Mouse (Mus musculus) thymus, postnatal 25 days (tissue): ENCODE results near the gene Gabra2.

Experiments
- DNase-seq: peaks from one replicate; pipeline ENCODE4 v3.0.0; 2022

Gabra2 gene

GRCm38 (mm10) chr5:71095725-71096607, at the start of gene Gabra2:
Gene Gabra2 (minus strand): TSS chr5:71095849.
- DNase-seq, result no peak

- DNase-seq, result no peak
Measured at GRCm38 (mm10) chr5:71136691-71137090, 41.0 kb upstream of the Gabra2 start.

- DNase-seq, result no peak
Measured at GRCm38 (mm10) chr5:71135840-71136239, 40.2 kb upstream of the Gabra2 start.

DNA sequence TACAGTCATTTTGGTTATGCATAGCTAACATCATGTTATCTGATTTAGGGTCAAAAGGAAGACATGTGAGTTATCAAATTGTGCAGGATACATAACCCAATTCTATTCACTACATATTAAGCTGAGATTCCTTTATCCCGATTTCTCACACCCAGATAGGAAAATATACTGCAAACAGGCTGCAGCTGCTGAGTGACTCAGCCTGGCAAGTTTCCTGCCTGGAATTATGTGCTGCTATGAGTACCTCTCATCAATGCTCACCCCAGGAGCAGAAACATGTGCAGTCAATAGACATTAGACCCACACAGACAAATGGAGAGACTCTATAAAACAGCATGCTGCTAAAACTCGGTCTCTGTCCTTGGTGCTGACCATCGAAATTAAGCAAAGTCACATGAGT, 32.1 kb upstream of the Gabra2 start:
- no peak for DNase-seq

GRCm38 (mm10) chr5:71115216-71115615, 19.6 kb upstream of the Gabra2 start:
- DNase-seq, result no peak

- no peak for DNase-seq
Measured at GRCm38 (mm10) chr5:71095180-71095579, 469 bp downstream of the Gabra2 start.

- DNase-seq, result no peak
Measured at GRCm38 (mm10) chr5:71094776-71095175, 873 bp downstream of the Gabra2 start.

DNA sequence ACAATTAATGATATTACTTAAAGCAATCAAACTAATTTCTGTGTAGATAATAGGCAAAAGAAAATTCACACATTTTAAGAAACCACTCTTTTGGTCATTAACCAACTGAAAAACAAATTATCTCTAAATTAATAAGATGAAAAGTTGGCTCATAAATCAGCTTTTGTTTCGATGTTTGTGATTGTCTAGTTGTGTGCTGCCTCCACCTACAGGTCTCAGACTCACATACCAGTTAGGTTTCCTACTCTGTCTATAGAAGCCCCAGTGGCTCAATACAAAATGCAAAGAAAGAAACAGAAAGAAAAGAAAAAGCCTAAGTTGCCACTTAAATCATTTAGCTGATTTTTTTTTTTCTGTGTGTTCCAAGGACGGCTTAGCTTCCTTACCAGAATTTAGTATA, 1.8 kb downstream of the Gabra2 start:
- no peak for DNase-seq

- DNase-seq, result no peak
Measured at GRCm38 (mm10) chr5:71092475-71092874, 3.2 kb downstream of the Gabra2 start.

DNA sequence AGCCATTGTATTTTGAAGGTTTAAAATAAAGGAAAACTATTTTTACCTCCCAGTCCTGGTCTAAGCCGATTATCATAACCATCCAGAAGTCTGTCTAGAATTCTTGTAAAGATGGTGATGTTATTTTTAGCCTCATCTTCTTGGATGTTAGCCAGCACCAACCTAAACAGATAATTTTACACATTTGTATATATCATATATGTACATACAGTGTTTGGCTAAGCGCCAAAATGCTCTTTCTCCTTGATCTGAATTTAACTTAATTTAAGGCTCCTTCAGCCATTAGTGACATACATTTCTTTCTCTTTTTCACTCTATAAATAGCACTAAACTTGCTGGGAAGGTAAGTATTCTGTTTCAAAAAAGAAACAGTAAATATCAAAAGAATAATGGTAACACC, 3.7 kb downstream of the Gabra2 start:
- DNase-seq, result no peak

GRCm38 (mm10) chr5:71078861-71079260, 16.8 kb downstream of the Gabra2 start:
- DNase-seq, result no peak

DNA sequence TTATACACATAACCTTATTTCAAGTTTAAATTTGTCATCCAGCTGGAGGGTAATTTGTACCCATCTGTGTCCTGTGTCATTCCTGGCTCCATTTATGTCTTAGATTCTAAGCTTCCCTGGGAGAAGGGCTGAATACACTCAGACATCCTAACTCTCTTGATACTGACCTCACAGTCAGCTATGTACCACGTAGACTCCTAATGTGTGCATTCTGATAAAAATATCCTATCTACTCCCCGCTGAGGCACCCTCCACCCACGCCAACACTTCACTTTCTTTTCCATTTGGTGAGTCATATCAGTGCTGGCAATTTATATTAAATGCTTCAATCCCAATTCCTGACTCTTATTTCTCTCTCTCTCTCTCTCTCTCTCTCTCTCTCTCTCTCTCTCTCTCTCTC, 34.0 kb downstream of the Gabra2 start:
- DNase-seq, result no peak

DNA sequence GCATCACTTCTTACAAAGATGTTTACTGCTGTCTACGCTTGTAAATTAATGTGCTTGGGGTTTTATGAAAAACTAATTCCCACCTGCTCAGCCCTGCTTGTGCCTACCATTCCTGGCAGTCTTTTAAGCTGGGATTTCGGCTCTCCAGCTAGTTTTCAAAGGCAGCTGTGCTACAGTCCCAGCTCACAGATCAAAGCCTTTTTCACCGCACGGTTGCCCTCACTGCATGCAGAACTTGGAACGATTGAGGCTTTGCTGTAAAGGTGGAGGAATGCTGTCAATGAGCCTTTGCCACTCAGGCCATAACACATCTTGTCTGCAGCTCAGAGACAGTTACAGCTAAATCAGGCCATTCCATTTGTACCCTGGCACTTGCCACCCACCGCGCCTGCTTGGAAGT, 37.6 kb downstream of the Gabra2 start:
- DNase-seq, result no peak

GRCm38 (mm10) chr5:71037352-71037751, 58.3 kb downstream of the Gabra2 start:
- no peak for DNase-seq

DNA sequence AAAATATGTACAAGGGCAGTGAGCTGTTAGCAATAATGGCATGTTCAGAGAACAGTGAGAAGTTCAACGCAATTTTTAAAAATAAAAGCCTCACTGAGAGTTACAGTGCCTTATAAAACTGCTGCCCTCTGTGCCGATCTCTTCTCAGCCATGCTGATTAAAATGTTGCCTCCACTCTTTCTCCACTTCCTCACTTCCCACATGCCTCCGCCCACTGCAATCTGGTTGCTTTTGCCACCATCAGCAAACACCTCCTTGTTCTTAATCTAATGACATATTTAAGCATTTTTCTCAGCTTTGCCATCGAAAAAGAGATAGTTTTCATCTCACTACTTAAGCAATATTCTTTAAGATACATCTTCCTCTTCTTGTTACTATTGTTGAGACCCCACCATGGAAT, 69.7 kb downstream of the Gabra2 start:
- DNase-seq, result no peak

- no peak for DNase-seq
Measured at GRCm38 (mm10) chr5:71011751-71012150, 83.9 kb downstream of the Gabra2 start.

DNA sequence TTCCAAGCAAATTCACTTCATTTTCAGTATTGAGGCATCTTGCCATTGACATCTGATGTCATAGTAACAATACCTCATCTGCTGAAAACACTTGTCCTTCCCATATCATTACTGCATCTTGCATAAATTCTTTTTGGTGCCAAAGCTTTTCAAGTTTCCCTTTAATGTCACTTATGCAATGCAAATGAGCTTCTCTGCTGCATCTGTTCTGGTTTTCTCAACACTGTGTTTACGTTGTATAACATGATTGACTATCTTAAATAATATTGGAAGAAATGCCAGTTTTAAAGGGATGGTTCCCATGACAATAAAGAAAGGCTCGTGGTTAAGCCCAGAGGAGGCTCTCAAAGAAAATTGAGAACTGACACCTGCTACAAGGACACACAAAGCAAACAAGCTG, 84.4 kb downstream of the Gabra2 start:
- no peak for DNase-seq

DNA sequence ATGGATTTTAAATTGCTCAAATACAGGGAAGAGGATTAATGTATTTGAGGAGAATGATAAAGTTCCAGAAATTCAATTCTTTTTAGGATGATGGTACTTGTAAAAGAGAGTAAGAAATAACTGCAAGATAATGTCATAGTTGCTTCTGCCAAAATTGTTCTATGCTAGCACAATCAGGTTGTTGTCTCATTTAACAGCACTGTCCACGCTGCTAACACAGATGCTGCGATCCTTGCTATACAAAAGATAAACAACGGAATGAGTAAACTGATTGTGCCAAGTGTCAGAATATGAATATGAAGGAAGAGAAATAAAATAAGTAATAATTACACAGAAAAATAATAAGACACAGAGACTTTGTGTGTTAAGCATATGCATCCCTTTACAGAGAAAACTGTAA, 84.9 kb downstream of the Gabra2 start:
- DNase-seq, result no peak

DNA sequence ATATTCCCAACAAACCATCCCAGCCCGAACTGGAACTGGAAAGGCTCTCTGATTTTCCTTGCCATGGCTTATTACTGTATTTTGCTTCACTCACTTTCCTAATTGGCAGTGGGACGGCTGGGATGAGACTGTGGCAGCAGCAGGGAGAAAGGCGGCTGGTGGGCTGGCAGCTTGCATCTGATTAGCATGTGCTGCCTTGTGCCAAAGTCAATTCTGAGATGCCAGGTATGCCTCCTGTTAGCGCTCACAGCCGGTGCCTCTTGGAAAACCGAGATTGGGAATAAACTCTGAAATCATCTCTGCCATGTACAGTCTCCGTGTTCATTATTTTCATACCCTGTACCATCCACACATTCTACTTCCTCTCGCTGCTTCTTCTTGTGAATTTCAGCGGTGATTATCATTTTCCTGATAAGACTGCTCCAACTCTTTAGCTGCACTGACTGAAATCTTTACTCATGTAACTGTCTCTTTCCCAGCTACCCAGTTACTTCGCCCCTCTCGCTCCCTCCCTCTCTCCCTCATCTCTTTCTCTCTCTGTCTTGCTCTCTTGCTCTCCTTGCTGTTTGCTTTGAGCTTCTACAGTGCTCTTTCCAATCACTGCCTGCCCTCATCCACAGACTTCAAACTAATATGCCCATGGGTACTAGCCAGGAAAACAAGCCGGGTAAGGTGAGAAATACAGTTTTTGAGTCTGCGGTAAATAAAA, 99.9 kb downstream of the Gabra2 start:
- DNase-seq, result no peak

- no peak for DNase-seq
Measured at GRCm38 (mm10) chr5:70993281-70993680, 102.4 kb downstream of the Gabra2 start.

- DNase-seq, result no peak
Measured at GRCm38 (mm10) chr5:70990891-70991290, 104.8 kb downstream of the Gabra2 start.
